Mouse (Mus musculus): Measurements from ENCODE around the gene Rpl23. TPM values are rescaled to one million over a fixed set of nuclear protein-coding genes. Genes with fewer than 3 reads are reported as not detected.

Rpl23 gene
- 28.5 and 58.3 TPM in 2 replicates for polyA plus RNA-seq (2012; ENCODE audit: low replicate concordance)

DNA sequence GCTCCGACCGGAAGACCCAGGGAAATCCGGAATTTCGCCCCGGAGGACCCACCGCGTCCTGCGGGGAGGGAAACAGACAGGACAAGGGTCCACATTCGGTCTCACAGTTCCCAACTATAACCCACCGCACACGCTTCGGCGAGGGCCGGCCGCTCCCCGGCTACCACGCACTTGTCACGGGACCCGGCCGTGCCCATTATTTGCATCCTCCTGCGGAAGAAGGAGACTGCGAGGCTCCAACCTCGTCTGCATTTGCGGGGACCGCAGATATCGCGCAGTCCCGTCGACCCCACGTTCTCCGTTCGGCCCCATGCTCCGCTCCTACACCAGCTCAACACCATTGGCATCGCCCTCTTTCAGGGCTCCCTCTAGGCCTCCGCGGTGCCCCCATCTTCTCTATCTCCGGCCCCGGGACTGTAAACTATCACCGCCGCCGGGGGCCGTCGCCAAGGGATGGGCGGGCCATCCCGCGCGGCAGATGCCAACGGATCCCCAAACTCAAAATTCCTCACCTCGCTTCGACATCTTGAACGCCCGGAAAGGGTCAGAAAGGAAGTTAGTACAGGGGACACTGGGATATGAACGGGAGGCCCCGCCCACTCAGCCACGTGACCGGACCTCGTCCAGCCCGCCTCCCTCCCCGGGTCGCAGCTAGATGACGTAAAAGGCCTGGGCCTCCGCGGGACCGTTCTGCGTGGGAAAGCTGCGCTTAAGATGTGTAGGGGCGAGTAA lies at the start of gene Rpl23:
Gene Rpl23 (minus strand): TSS at position 606 of the 732 bp plus-strand sequence.

GRCm38 (mm10) chr11:97798782-97799145 lies 16.5 kb upstream of the Rpl23 start, which contains the start of gene Lasp1:
Lasp1 (plus strand) TSS chr11:97799000.

GRCm38 (mm10) chr11:97775808-97776496 lies 6.3 kb downstream of the Rpl23 start, which contains the start of gene 1700001P01Rik:
1700001P01Rik (minus strand) TSS chr11:97775918.

DNA sequence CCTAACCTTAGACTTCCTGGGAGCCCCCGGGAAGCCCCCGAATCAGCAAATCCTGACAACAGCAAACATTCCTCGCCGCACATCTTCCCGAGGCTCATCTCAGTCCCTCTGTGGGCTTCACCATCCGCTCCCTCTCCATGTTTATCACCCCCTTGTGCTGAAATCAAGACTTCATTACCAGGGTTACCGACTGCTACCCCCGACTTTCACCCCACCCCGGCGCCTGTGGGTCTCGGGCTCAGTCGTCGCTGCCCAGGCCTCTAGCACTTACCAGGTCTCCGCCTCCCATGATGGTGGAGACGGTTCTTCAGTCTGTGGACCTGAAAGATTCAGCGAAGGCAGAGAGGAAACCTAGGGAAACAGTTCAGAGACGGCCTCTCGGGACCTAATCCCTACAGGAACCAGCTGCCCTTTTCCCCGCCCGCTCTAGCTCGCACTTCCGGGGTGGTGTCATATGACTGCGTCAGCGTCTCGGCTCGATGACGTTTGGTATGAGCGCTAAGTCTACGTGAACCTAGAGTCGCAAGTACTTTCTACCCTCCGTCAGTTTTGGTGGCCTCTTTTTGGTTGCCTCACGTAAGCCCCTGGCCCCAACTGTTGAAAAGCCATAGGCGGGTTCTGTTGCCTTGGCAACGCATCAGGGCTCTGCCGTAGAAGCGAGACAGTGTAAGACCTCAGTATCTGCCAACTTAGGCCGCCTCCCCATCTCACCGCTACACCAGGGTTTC lies 15.9 kb downstream of the Rpl23 start, which contains the start of gene Cwc25:
Gene Cwc25 (minus strand): TSS at position 403 of the 728 bp plus-strand sequence.

DNA sequence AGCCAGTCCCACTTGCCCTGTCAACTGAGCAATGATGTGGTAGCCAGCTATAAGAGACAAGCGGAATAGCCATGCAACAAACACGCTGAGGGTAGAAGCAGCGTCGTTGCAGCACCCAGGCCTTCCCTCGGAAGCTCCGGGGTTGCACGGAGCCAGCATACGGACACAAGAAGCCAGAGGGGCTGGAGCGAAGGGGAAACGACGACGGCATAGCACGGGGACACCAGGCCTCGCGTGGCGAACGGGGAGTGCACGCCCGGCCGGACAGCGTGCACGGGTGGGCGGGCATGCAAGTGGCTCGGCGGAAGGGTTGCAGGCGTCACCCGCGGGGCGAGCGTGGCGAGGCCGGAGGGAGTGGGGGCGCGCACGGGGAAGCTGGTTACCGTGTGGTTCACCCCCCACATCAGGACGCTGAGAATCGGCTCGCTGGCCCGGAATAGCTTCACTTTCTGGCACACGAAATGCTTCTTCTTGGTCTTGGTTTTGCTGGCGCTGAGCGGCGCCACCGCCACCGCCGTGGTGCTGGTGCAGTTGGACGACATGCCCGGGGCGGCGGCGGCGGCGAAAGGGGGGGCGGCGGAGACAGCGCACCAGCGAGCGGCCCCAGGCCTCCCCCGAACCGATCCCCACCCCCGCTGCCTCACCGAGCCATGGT lies 38.0 kb downstream of the Rpl23 start, which contains the start of gene Pip4k2b:
Gene Pip4k2b (minus strand): TSS at position 642 of the 655 bp plus-strand sequence.

Other genes starting within 250 kb of the Rpl23 start
- 0.05 and 0.17 TPM in 2 replicates for gene Srcin1, start 206.3 kb downstream of the Rpl23 start, polyA plus RNA-seq (2012; ENCODE audit: low replicate concordance)
- 14.7 and 27.2 TPM in 2 replicates for gene Epop, start 152.7 kb downstream of the Rpl23 start, polyA plus RNA-seq (2012; ENCODE audit: low replicate concordance)
- gene Mllt6, start 119.0 kb downstream of the Rpl23 start, polyA plus RNA-seq (2012; ENCODE audit: low replicate concordance), result 51.6 and 57.1 TPM in 2 replicates
- 1.3 TPM in 1 of 2 replicates, not detected in the other for gene Cisd3, start 96.6 kb downstream of the Rpl23 start, polyA plus RNA-seq (2012; ENCODE audit: low replicate concordance)
- 11.3 and 21.5 TPM in 2 replicates for gene Pcgf2, start 81.9 kb downstream of the Rpl23 start, polyA plus RNA-seq (2012; ENCODE audit: low replicate concordance)
- 19.4 and 136 TPM in 2 replicates for gene Psmb3, start 79.0 kb downstream of the Rpl23 start, polyA plus RNA-seq (2012; ENCODE audit: low replicate concordance)
- 22.9 and 26.5 TPM in 2 replicates for gene Pip4k2b, start 37.7 kb downstream of the Rpl23 start, polyA plus RNA-seq (2012; ENCODE audit: low replicate concordance)
- gene Cwc25, start 15.9 kb downstream of the Rpl23 start, polyA plus RNA-seq (2012; ENCODE audit: low replicate concordance), result 9.5 and 15.2 TPM in 2 replicates
- gene 1700001P01Rik, start 6.5 kb downstream of the Rpl23 start, polyA plus RNA-seq (2012; ENCODE audit: low replicate concordance), result 1.4 TPM in 1 of 2 replicates, not detected in the other
- 26.1 and 92.3 TPM in 2 replicates for gene Lasp1, start 16.6 kb upstream of the Rpl23 start, polyA plus RNA-seq (2012; ENCODE audit: low replicate concordance)
- 0.34 TPM in 1 of 2 replicates, not detected in the other for gene B230217C12Rik, start 58.3 kb upstream of the Rpl23 start, polyA plus RNA-seq (2012; ENCODE audit: low replicate concordance)
- gene Fbxo47, start 101.7 kb upstream of the Rpl23 start, polyA plus RNA-seq (2012; ENCODE audit: low replicate concordance), result not detected in 2 replicates
- 1.2 and 1.7 TPM in 2 replicates for gene Plxdc1, start 204.0 kb upstream of the Rpl23 start, polyA plus RNA-seq (2012; ENCODE audit: low replicate concordance)
- gene Arl5c, start 213.7 kb upstream of the Rpl23 start, polyA plus RNA-seq (2012; ENCODE audit: low replicate concordance), result 2.2 and 3.6 TPM in 2 replicates
- 2.1 and 2.2 TPM in 2 replicates for gene Cacnb1, start 240.6 kb upstream of the Rpl23 start, polyA plus RNA-seq (2012; ENCODE audit: low replicate concordance)
- 412 and 530 TPM in 2 replicates for gene Rpl19, start 244.3 kb upstream of the Rpl23 start, polyA plus RNA-seq (2012; ENCODE audit: low replicate concordance)

All from leukemia stem cell, adult 10-12 weeks (primary cell).